Mouse (Mus musculus) liver, embryonic 15.5 days (tissue): ENCODE measurements around the gene Galnt15. TPM values are rescaled to one million over a fixed set of nuclear protein-coding genes. Genes with fewer than 3 reads are reported as not detected.
"Not testable (repeated sequence)": the region's sequence is repeated elsewhere in the genome, so short reads cannot be mapped to it uniquely, and the experiment has no call there.

Experiments used
- ATAC-seq: fragments of 200-750 bp; cut with Nextera tagmentation; 2 replicates; pipeline ENCODE4 v1.8.0; 2017; ENCODE audit warnings: moderate number of reproducible peaks, mild to moderate bottlenecking, moderate library complexity; ENCODE audit not compliant: insufficient read depth
- H3K27ac ChIP-seq: fragments of 300-500 bp; sonication (generic); replicated peaks from 2 replicates; pipeline ENCODE4 v1.5.1; 2015; ENCODE audit warnings: mild to moderate bottlenecking, inconsistent platforms
- H3K27me3 ChIP-seq: fragments of 300-500 bp; sonication (generic); 2 replicates; pipeline ENCODE4 v1.6.1; 2015; ENCODE audit warnings: mild to moderate bottlenecking, inconsistent platforms
- H3K36me3 ChIP-seq: fragments of 300-500 bp; sonication (generic); replicated peaks from 2 replicates; pipeline ENCODE4 v1.6.1; 2015; ENCODE audit warnings: moderate library complexity, mild to moderate bottlenecking, inconsistent platforms
- H3K4me1 ChIP-seq: fragments of 300-500 bp; sonication (generic); replicated peaks from 2 replicates; pipeline ENCODE4 v1.6.1; 2015; ENCODE audit warnings: inconsistent platforms
- H3K4me2 ChIP-seq: fragments of 300-500 bp; sonication (generic); 2 replicates; pipeline ENCODE4 v1.6.1; 2015; ENCODE audit warnings: moderate library complexity, mild to moderate bottlenecking, inconsistent platforms
- H3K4me3 ChIP-seq: fragments of 300-500 bp; sonication (generic); replicated peaks from 2 replicates; pipeline ENCODE4 v1.5.1; 2015; ENCODE audit warnings: mild to moderate bottlenecking, inconsistent platforms
- H3K9ac ChIP-seq: fragments of 300-500 bp; sonication (generic); 2 replicates; pipeline ENCODE4 v1.6.1; 2015; ENCODE audit warnings: moderate library complexity, mild to moderate bottlenecking, inconsistent platforms
- H3K9me3 ChIP-seq: fragments of 300-500 bp; sonication (generic); replicated peaks from 2 replicates; pipeline ENCODE4 v1.6.1; 2016; ENCODE audit warnings: inconsistent platforms
- WGBS: fragments of 180-500 bp; shearing (Covaris S2); methylation state at CpG from one replicate; pipeline ENCODE4 v1.1.7; 2015; ENCODE audit warnings: mixed read lengths; ENCODE audit not compliant: insufficient replicate concordance; 5-methylcytosine and 5-hydroxymethylcytosine counted together
- polyA plus RNA-seq: library from polyadenylated mRNA; unstranded; fragments of >200 nt; fragmentation: Nextera tagmentation; extraction: Ambion mirVana; gene quantifications from 2 replicates; pipeline ENCODE4 v1.2.1, GENCODE M21; 2015

Gene Galnt15
- polyA plus RNA-seq, 1 experiment from 2014 or later, result not detected

- H3K9ac ChIP-seq, result no peak overlapping the region
- H3K27ac ChIP-seq, result no peak overlapping the region
- no peak overlapping the region for H3K4me2 ChIP-seq
- H3K9me3 ChIP-seq, result no peaks in the 10 kb centered on the region
- ATAC-seq, result no peak
- WGBS, result 65% methylated on average over 7 of the region's 7 CpGs
- no peaks in the 10 kb centered on the region for H3K27me3 ChIP-seq
- no peaks in the 10 kb centered on the region for H3K36me3 ChIP-seq
- no peak overlapping the region for H3K4me3 ChIP-seq
- H3K4me1 ChIP-seq, result peaks cover 11% of the 10 kb centered on the region; the same call in 1 of the 2 replicates
These were observed 45.1 kb downstream of the Galnt15 start for GRCm38 (mm10) chr14:32073901-32074300.

DNA sequence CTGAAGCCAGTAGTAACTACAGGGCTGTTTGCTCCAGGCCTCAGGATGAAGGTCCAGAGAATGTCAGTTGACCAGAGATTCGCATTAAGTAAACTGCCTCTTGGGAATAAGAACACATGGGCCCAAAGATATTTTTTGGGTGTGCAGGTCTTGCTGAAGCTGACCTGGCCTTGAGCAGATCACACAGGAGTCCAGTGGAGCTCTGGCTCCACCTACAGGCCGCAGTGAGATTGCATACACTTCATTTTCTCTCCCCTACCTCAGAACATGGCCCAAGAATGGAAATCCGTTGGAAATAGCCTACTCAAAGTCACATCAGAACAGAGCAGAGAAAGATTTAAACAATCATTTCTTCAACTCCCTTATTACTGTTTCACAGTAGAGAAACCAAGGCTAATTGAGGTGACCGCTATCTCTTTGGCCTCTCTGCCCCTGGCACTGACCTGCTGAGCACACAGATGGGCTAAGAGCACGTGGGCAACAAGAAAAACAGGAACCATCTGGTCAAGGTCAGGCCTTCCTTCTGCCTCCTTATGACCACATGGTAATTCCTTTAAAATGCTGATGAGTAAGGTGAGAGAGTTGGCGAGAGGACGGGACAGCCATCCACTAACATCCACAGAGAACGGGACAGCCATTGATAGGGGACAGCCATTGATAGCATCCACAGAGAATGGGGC, 48.2 kb downstream of the Galnt15 start:
- Histone ChIP-seq H3K36me3 (peaks cover 11% of the 10 kb centered on the region), H3K9me3 (no peaks in the 10 kb centered on the region), H3K27me3 (no peaks in the 10 kb centered on the region), H3K4me3 (no peak overlapping the region), H3K9ac (no peak overlapping the region), H3K4me2 (no peak overlapping the region), H3K27ac (no peak overlapping the region), H3K4me1 (peaks cover 11% of the 10 kb centered on the region; the same call in 1 of the 2 replicates)
- WGBS, result 42% methylated on average over 8 of the region's 8 CpGs
- ATAC-seq, result peak; percentile 37; the same call in 1 of the 2 replicates

- no peaks in the 10 kb centered on the region for H3K27me3 ChIP-seq
- H3K4me3 ChIP-seq, result no peak overlapping the region
- no peak overlapping the region for H3K27ac ChIP-seq
- peaks cover 21% of the 10 kb centered on the region for H3K4me1 ChIP-seq
- H3K4me2 ChIP-seq, result no peak overlapping the region
- no peak overlapping the region for H3K9ac ChIP-seq
- no peak for ATAC-seq
- no peaks in the 10 kb centered on the region for H3K9me3 ChIP-seq
- 79% methylated on average over 10 of the region's 10 CpGs for WGBS
- H3K36me3 ChIP-seq, result peaks cover 22% of the 10 kb centered on the region
These were observed 52.2 kb downstream of the Galnt15 start for GRCm38 (mm10) chr14:32081026-32081425.

GRCm38 (mm10) chr14:32082891-32083290, 54.1 kb downstream of the Galnt15 start:
- H3K4me1 ChIP-seq, result peaks cover 24% of the 10 kb centered on the region
- WGBS, result 86% methylated on average over 6 of the region's 6 CpGs
- no peak overlapping the region for H3K9ac ChIP-seq
- H3K27ac ChIP-seq, result no peak overlapping the region
- no peaks in the 10 kb centered on the region for H3K9me3 ChIP-seq
- peaks cover 22% of the 10 kb centered on the region for H3K36me3 ChIP-seq
- no peaks in the 10 kb centered on the region for H3K27me3 ChIP-seq
- no peak overlapping the region for H3K4me2 ChIP-seq
- H3K4me3 ChIP-seq, result no peak overlapping the region
- ATAC-seq, result no peak

GRCm38 (mm10) chr14:32083466-32083865, 54.7 kb downstream of the Galnt15 start:
- Histone ChIP-seq H3K9me3 (no peaks in the 10 kb centered on the region), H3K4me3 (no peak overlapping the region), H3K27ac (no peak overlapping the region), H3K4me1 (peaks cover 24% of the 10 kb centered on the region), H3K4me2 (no peak overlapping the region), H3K36me3 (peaks cover 22% of the 10 kb centered on the region), H3K27me3 (no peaks in the 10 kb centered on the region), H3K9ac (no peak overlapping the region)
- WGBS, result 83% methylated on average over 2 of the region's 2 CpGs
- no peak for ATAC-seq

DNA sequence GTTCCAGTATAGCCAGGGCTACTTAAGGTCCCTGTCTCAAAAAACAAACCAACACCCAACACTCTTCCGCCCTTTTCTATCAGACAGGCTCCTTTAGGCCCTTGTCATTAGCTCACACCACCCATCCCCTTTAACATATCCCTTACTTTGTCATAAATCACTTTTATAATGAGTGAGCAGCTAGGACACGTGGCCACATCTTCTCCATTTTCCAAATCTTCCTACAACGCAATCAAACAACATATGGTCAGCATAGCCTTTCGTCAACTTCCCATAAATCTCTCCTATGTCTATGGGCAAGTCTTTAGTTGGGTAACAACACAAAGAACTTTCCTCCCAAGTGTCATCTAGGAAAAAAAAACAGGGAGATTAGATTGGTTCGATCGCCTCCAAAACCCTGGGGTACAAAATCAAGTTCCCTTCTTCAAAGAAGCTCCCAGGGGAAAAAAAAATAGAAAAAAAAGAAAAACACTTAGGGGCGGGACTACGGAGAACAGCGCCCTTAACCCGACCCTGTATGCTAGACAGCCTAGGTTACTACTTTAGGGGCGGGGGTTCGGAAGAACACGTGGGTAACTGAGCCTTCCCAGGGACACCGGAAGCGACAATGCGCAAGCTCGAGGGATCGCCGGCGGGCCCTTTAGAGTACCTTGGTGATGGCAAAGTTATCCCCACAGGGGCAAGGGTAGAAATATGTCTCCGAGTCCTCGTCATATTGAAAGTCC, 56.1 kb downstream of the Galnt15 start, which contains the start of gene Oxnad1:
Gene Oxnad1 (plus strand): TSS at position 614 of the 725 bp plus-strand sequence.
- peak within 1 kb of the TSS; percentile 78 for H3K4me3 ChIP-seq
- H3K9me3 ChIP-seq, result no peaks in the 10 kb centered on the region
- H3K27me3 ChIP-seq, result no peaks in the 10 kb centered on the region
- H3K4me1 ChIP-seq, result peaks cover 24% of the 10 kb centered on the region
- peak; percentile 88 for ATAC-seq
- peak within 1 kb of the TSS; percentile 72 for H3K9ac ChIP-seq
- H3K4me2 ChIP-seq, result peak within 1 kb of the TSS; percentile 78
- H3K36me3 ChIP-seq, result peaks cover 18% of the 10 kb centered on the region
- WGBS, result 2% methylated on average over 22 of the region's 22 CpGs
- peak within 1 kb of the TSS; percentile 94 for H3K27ac ChIP-seq

DNA sequence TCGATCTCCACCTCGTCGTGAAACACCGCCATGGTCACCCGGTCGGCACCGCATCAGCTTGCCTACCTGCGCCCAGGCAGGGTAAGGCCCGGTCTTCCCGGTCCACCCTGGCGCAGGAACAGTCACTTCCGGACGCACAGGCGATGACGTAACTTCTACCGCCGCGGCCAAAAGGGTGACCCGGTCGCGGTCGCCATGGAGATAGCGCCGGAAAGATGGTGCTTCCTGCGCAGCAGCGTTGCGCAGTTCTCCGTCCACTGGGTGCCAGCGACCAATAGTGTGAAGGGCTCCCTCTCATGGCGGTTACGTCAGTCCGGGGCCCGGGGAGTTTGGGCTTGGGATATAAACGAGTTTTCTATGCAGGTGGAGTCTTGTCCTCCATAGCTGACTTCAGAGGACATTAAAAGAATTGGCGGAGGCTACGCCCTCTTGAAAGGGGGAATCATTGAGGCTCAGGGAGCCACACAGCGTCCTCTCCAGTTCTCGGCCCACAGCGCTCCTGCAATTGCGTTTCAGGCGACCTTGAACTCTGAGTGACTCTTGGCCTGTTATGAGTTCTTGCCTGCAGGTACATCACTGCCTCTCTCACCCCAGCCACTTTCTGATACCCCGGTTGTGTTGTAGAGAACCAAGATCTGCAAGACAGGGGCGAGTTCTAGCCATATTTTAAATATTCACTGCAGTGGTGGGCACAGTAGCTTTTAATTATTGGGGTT, 56.9 kb downstream of the Galnt15 start, which contains the start of gene Dph3:
Gene Dph3 (minus strand): TSS at position 244 of the 716 bp plus-strand sequence.
- Histone ChIP-seq H3K27me3 (no peaks in the 10 kb centered on the region), H3K4me1 (peaks cover 24% of the 10 kb centered on the region), H3K36me3 (peaks cover 18% of the 10 kb centered on the region), H3K4me3 (peak within 1 kb of the TSS; percentile 78), H3K4me2 (peak within 1 kb of the TSS; percentile 78), H3K27ac (peak within 1 kb of the TSS; percentile 94), H3K9ac (peak within 1 kb of the TSS; percentile 72), H3K9me3 (no peaks in the 10 kb centered on the region)
- ATAC-seq, result peak; percentile 97
- WGBS, result 0% methylated on average over 43 of the region's 43 CpGs

GRCm38 (mm10) chr14:32086226-32086625, 57.4 kb downstream of the Galnt15 start:
- 8% methylated on average over 8 of the region's 8 CpGs for WGBS

DNA sequence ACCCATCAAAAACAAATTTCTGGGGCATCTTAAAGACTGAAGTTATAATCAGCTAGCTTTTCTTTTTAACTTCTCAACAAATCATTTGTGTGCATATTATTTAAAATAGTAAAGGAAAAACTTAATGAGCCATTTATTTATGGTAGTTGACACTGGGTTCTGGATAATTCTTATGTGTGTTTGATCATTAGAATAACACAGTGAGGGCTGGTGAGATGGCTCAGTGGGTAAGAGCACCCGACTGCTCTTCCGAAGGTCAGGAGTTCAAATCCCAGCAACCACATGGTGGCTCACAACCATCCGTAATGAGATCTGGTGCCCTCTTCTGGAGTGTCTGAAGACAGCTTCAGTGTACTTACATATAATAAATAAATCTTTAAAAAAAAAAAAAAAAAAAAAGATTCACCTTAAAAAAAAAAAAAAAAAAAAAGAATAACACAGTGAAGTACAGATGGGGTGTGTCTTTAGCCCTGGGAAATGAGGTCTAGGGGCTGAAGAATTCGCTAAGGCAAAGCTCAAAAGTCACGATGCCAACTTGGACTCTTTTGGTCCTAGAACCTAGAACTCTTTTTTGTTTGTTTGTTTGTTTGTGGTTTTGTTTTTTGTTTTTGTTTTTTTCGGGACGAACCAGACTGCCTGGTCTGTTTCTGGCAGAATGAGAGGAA, 58.9 kb downstream of the Galnt15 start:
- not testable (repeated sequence) for H3K27ac ChIP-seq, H3K27me3 ChIP-seq, H3K9me3 ChIP-seq, ATAC-seq
- peaks cover 18% of the 10 kb centered on the region for H3K36me3 ChIP-seq
- H3K4me1 ChIP-seq, result peaks cover 32% of the 10 kb centered on the region
- H3K9ac ChIP-seq, result 0 out of 2 replicates have a peak overlapping the region, but pooled peaks have one; percentile 13
- 88% methylated on average over 7 of the region's 7 CpGs for WGBS
- peak overlapping the region; percentile 78 for H3K4me2 ChIP-seq
- H3K4me3 ChIP-seq, result peak overlapping the region; percentile 78; the same call in 1 of the 2 replicates

More at GRCm38 (mm10) chr14:32086226-32086625, 57.4 kb downstream of the Galnt15 start:
- peak overlapping the region; percentile 78 for H3K4me3 ChIP-seq
- peak overlapping the region; percentile 72 for H3K9ac ChIP-seq
- peaks cover 18% of the 10 kb centered on the region for H3K36me3 ChIP-seq
- no peaks in the 10 kb centered on the region for H3K9me3 ChIP-seq
- peak overlapping the region; percentile 94 for H3K27ac ChIP-seq
- H3K4me1 ChIP-seq, result peaks cover 24% of the 10 kb centered on the region
- H3K4me2 ChIP-seq, result peak overlapping the region; percentile 78
- ATAC-seq, result no peak
- H3K27me3 ChIP-seq, result no peaks in the 10 kb centered on the region

DNA sequence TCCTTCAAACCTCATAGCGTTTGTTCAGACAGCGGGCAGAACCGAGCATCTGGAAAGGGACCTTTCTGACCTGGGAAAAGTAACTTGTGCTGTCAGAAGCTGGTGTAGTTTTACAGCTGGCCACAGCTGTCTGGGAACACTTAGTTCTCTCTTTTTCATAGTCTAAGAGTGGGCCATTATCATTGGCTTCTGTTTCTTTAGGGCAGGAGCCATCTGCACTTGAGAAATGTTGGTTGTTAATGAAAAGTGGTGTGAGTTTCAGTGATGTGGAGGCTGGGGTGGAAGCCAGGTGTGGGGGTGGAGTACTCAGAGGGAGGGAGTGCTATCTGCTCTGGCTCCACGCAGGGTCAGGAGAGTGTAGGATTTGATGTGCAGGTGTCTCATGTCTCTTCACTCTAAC, 62.3 kb downstream of the Galnt15 start:
- WGBS, result 74% methylated on average over 4 of the region's 4 CpGs
- Histone ChIP-seq H3K27me3 (no peaks in the 10 kb centered on the region), H3K4me3 (no peak overlapping the region), H3K4me2 (no peak overlapping the region), H3K9me3 (no peaks in the 10 kb centered on the region), H3K4me1 (peaks cover 31% of the 10 kb centered on the region), H3K36me3 (peaks cover 43% of the 10 kb centered on the region), H3K9ac (no peak overlapping the region), H3K27ac (no peak overlapping the region)
- ATAC-seq, result no peak
